Mouse (Mus musculus): ENCODE results near the gene 4930535I16Rik.
"Not testable (repeated sequence)": the region's sequence is repeated elsewhere in the genome, so short reads cannot be mapped to it uniquely, and the experiment has no call there.

Gene 4930535I16Rik

GRCm38 (mm10) chr4:123917548-123918140 is at the start of gene 4930535I16Rik:
TSS of gene 4930535I16Rik (minus strand) at chr4:123918022.
- in situ Hi-C loops (cut with MboI; ENCODE audit: low sequenced_read_pairs): no loop called here

GRCm38 (mm10) chr4:123962721-123963120 is 44.9 kb upstream of the 4930535I16Rik start:
- in situ Hi-C loops (cut with MboI; ENCODE audit: low sequenced_read_pairs): no loop called here

- in situ Hi-C loops (cut with MboI; ENCODE audit: low sequenced_read_pairs): no loop called here
Measured at GRCm38 (mm10) chr4:123960955-123961354, 43.1 kb upstream of the 4930535I16Rik start.

GRCm38 (mm10) chr4:123957891-123958290 is 40.1 kb upstream of the 4930535I16Rik start:
- in situ Hi-C loops (cut with MboI; ENCODE audit: low sequenced_read_pairs): loop anchor here (10.0 kb wide), 1 partner anchor 717 kb away; no protein-coding TSS in a partner anchor

GRCm38 (mm10) chr4:123957492-123957808 is 39.6 kb upstream of the 4930535I16Rik start:
- in situ Hi-C loops (cut with MboI; ENCODE audit: low sequenced_read_pairs): loop anchor here (10.0 kb wide), 1 partner anchor 717 kb away; no protein-coding TSS in a partner anchor

GRCm38 (mm10) chr4:123956703-123957491 is 39.1 kb upstream of the 4930535I16Rik start:
- in situ Hi-C loops (cut with MboI; ENCODE audit: low sequenced_read_pairs): loop anchor here (10.0 kb wide), 1 partner anchor 718 kb away; no protein-coding TSS in a partner anchor

GRCm38 (mm10) chr4:123952059-123952458 is 34.2 kb upstream of the 4930535I16Rik start:
- in situ Hi-C loops (cut with MboI; ENCODE audit: low sequenced_read_pairs): loop anchor here (10.0 kb wide), 1 partner anchor 723 kb away; no protein-coding TSS in a partner anchor

GRCm38 (mm10) chr4:123949649-123950048 is 31.8 kb upstream of the 4930535I16Rik start:
- in situ Hi-C loops (cut with MboI; ENCODE audit: low sequenced_read_pairs): loop anchor here (10.0 kb wide), 1 partner anchor 725 kb away; no protein-coding TSS in a partner anchor

GRCm38 (mm10) chr4:123948901-123949300 is 31.1 kb upstream of the 4930535I16Rik start:
- in situ Hi-C loops (cut with MboI; ENCODE audit: low sequenced_read_pairs): no loop called here

- in situ Hi-C loops (cut with MboI; ENCODE audit: low sequenced_read_pairs): no loop called here
Measured at GRCm38 (mm10) chr4:123947149-123947548, 29.3 kb upstream of the 4930535I16Rik start.

- in situ Hi-C loops (cut with MboI; ENCODE audit: low sequenced_read_pairs): no loop called here
Measured at GRCm38 (mm10) chr4:123946701-123947100, 28.9 kb upstream of the 4930535I16Rik start.

- in situ Hi-C loops (cut with MboI; ENCODE audit: low sequenced_read_pairs): not testable (repeated sequence)
Measured at GRCm38 (mm10) chr4:123940878-123941277, 23.1 kb upstream of the 4930535I16Rik start.

GRCm38 (mm10) chr4:123939838-123940237 is 22.0 kb upstream of the 4930535I16Rik start:
- in situ Hi-C loops (cut with MboI; ENCODE audit: low sequenced_read_pairs): no loop called here

GRCm38 (mm10) chr4:123936059-123936458 is 18.2 kb upstream of the 4930535I16Rik start:
- in situ Hi-C loops (cut with MboI; ENCODE audit: low sequenced_read_pairs): no loop called here

GRCm38 (mm10) chr4:123934306-123934705 is 16.5 kb upstream of the 4930535I16Rik start:
- in situ Hi-C loops (cut with MboI; ENCODE audit: low sequenced_read_pairs): no loop called here

- in situ Hi-C loops (cut with MboI; ENCODE audit: low sequenced_read_pairs): no loop called here
Measured at GRCm38 (mm10) chr4:123929994-123930393, 12.2 kb upstream of the 4930535I16Rik start.

GRCm38 (mm10) chr4:123927961-123928360 is 10.1 kb upstream of the 4930535I16Rik start:
- in situ Hi-C loops (cut with MboI; ENCODE audit: low sequenced_read_pairs): no loop called here

GRCm38 (mm10) chr4:123921055-123921565 is 3.3 kb upstream of the 4930535I16Rik start:
- in situ Hi-C loops (cut with MboI; ENCODE audit: low sequenced_read_pairs): no loop called here

GRCm38 (mm10) chr4:123918851-123919250 is 1.0 kb upstream of the 4930535I16Rik start:
- in situ Hi-C loops (cut with MboI; ENCODE audit: low sequenced_read_pairs): no loop called here

GRCm38 (mm10) chr4:123916748-123917547 is 874 bp downstream of the 4930535I16Rik start, which contains the start of gene Rragc:
TSS of gene Rragc (plus strand) at chr4:123917446.
- in situ Hi-C loops (cut with MboI; ENCODE audit: low sequenced_read_pairs): no loop called here

GRCm38 (mm10) chr4:123912431-123912830 is 5.4 kb downstream of the 4930535I16Rik start:
- in situ Hi-C loops (cut with MboI; ENCODE audit: low sequenced_read_pairs): no loop called here

Data from CH12F3 (cell line).